Mouse (Mus musculus): ENCODE data around the gene Bmp8a. TPM values are rescaled to one million over a fixed set of nuclear protein-coding genes. Genes with fewer than 3 reads are reported as not detected.
"Not testable (repeated sequence)": the region's sequence is repeated elsewhere in the genome, so short reads cannot be mapped to it uniquely, and the experiment has no call there.

Gene Bmp8a
- polyA plus RNA-seq, 1 experiment, result 0.46 TPM

DNA sequence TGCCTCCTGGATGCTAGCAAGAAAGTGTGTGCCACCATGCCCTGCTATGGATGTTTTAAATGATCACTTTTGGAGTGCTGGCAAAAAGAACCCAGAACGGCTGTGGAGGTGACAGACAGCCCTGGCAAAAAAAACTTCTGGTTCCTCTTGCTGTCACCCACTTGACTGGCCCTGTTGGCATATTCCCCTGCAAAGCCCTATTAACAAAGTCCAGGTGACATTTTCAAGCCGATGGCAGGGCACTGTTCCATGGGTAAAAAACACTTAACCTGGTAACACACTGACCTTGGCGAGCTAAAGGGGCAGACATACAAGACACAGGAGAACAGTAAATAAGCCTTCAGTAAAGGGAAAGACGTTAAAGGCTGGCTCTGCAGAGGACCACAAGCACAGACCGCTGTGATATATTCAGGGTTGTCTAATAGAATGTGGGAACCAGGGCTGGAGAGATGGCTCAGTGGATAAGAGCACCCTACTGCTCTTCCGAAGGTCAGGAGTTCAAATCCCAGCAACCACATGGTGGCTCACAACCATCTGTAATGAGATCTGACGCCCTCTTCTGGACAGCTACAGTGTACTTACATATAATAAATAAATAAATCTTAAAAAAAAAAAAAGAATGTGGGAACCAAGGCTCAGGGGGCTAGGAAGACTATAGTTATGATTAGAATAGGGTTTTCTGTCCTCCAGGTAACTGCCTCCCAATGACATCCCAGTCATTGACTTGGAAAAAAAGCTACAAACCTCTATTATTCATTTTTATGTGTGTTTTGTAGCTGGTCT is 49.2 kb downstream of the Bmp8a start:
- no peak overlapping the region for H3K27ac ChIP-seq (ENCODE audit: control insufficient read depth, insufficient read depth, low read length)
- no peaks in the 10 kb centered on the region for H3K27me3 ChIP-seq (ENCODE audit: control insufficient read depth, insufficient read depth, low read length)
- no peaks in the 10 kb centered on the region for H3K4me1 ChIP-seq (replicated peaks; ENCODE audit: control insufficient read depth, insufficient read depth, low read length)
- H3K4me3 ChIP-seq (ENCODE audit: control insufficient read depth, insufficient read depth, low read length), result no peak overlapping the region
- WGBS, result 91% methylated on average over 7 of the region's 7 CpGs
- H3K36me3 ChIP-seq (ENCODE audit: control insufficient read depth, insufficient read depth, low read length), result peaks cover 83% of the 10 kb centered on the region
- DNase-seq, result no peak
- no peak for TF ChIP-seq CTCF (IDR thresholded peaks at IDR 0.05; ENCODE audit: borderline replicate concordance, control insufficient read depth, extremely low read depth, insufficient read depth, low read length, poor library complexity)
- no peak for TF ChIP-seq POLR2A (IDR thresholded peaks at IDR 0.05; ENCODE audit: control insufficient read depth, extremely low read depth, insufficient read depth, low read length, poor library complexity)

DNA sequence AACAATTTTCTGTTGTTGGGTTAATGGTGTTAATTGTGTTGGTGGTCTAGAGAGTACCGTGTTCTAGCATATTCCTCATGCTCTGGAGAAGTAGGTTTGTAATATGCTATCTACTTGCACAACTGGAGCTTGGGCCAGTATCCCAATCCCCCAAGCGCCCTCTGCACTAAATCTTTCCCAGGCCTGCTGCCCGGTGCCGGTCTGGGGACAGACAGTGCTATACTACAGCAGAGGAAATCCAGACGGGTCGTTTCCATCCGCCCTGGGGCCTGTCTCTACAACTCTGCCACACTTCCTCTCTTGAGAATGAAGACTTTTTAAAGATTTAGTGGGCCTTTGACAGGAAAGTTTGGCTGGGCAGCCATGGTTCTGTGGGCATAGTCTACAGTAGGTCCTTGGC is 50.1 kb downstream of the Bmp8a start:
- DNase-seq, result no peak
- Histone ChIP-seq H3K4me3 (ENCODE audit: control insufficient read depth, insufficient read depth, low read length) (no peak overlapping the region), H3K36me3 (ENCODE audit: control insufficient read depth, insufficient read depth, low read length) (peaks cover 80% of the 10 kb centered on the region), H3K4me1 (replicated peaks; ENCODE audit: control insufficient read depth, insufficient read depth, low read length) (no peaks in the 10 kb centered on the region), H3K27ac (ENCODE audit: control insufficient read depth, insufficient read depth, low read length) (no peak overlapping the region), H3K27me3 (ENCODE audit: control insufficient read depth, insufficient read depth, low read length) (no peaks in the 10 kb centered on the region)
- TF ChIP-seq CTCF (IDR thresholded peaks at IDR 0.05; ENCODE audit: borderline replicate concordance, control insufficient read depth, extremely low read depth, insufficient read depth, low read length, poor library complexity), result no peak
- TF ChIP-seq POLR2A (IDR thresholded peaks at IDR 0.05; ENCODE audit: control insufficient read depth, extremely low read depth, insufficient read depth, low read length, poor library complexity), result no peak
- WGBS, result 93% methylated on average over 7 of the region's 7 CpGs

- peaks cover 76% of the 10 kb centered on the region for H3K36me3 ChIP-seq (ENCODE audit: control insufficient read depth, insufficient read depth, low read length)
- DNase-seq, result no peak
- no peaks in the 10 kb centered on the region for H3K27me3 ChIP-seq (ENCODE audit: control insufficient read depth, insufficient read depth, low read length)
- no peak overlapping the region for H3K27ac ChIP-seq (ENCODE audit: control insufficient read depth, insufficient read depth, low read length)
- H3K4me1 ChIP-seq (replicated peaks; ENCODE audit: control insufficient read depth, insufficient read depth, low read length), result no peaks in the 10 kb centered on the region
- H3K4me3 ChIP-seq (ENCODE audit: control insufficient read depth, insufficient read depth, low read length), result no peak overlapping the region
- TF ChIP-seq CTCF (IDR thresholded peaks at IDR 0.05; ENCODE audit: borderline replicate concordance, control insufficient read depth, extremely low read depth, insufficient read depth, low read length, poor library complexity), result no peak
- no peak for TF ChIP-seq POLR2A (IDR thresholded peaks at IDR 0.05; ENCODE audit: control insufficient read depth, extremely low read depth, insufficient read depth, low read length, poor library complexity)
- 75% methylated on average over 3 of the region's 3 CpGs for WGBS
These were observed 50.7 kb downstream of the Bmp8a start for GRCm38 (mm10) chr4:123292390-123292789.

GRCm38 (mm10) chr4:123289038-123289437 is 54.0 kb downstream of the Bmp8a start:
- H3K36me3 ChIP-seq (ENCODE audit: control insufficient read depth, insufficient read depth, low read length), result peaks cover 54% of the 10 kb centered on the region
- 97% methylated on average over 12 of the region's 12 CpGs for WGBS

DNA sequence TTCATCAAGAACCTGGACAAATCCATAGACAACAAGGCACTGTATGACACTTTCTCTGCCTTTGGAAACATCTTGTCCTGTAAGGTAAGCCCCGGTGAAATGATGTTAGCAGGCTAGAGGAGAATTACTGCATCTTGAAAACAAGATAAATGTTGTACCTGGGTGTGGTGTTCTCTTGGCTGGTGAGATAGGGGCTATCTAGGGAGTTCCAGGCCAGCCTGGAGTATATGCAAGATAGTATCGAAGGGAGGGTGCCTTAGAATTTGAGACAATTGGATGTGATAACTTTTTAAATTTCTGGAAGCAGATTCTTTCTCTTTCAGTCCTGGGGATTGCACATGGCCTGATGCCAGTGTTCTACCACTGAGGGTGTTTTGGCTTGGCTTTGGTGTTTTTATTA is 56.3 kb downstream of the Bmp8a start:
- Histone ChIP-seq H3K27me3 (ENCODE audit: control insufficient read depth, insufficient read depth, low read length) (no peaks in the 10 kb centered on the region), H3K36me3 (ENCODE audit: control insufficient read depth, insufficient read depth, low read length) (peaks cover 31% of the 10 kb centered on the region), H3K4me3 (ENCODE audit: control insufficient read depth, insufficient read depth, low read length) (no peak overlapping the region), H3K27ac (ENCODE audit: control insufficient read depth, insufficient read depth, low read length) (no peak overlapping the region), H3K4me1 (replicated peaks; ENCODE audit: control insufficient read depth, insufficient read depth, low read length) (peaks cover 11% of the 10 kb centered on the region)
- WGBS, result 93% methylated on average over 2 of the region's 2 CpGs
- no peak for DNase-seq
- TF ChIP-seq POLR2A (IDR thresholded peaks at IDR 0.05; ENCODE audit: control insufficient read depth, extremely low read depth, insufficient read depth, low read length, poor library complexity) (no peak), CTCF (IDR thresholded peaks at IDR 0.05; ENCODE audit: borderline replicate concordance, control insufficient read depth, extremely low read depth, insufficient read depth, low read length, poor library complexity) (no peak)

More at GRCm38 (mm10) chr4:123289038-123289437, 54.0 kb downstream of the Bmp8a start:
- Histone ChIP-seq H3K27me3 (ENCODE audit: control insufficient read depth, insufficient read depth, low read length) (no peaks in the 10 kb centered on the region), H3K4me3 (ENCODE audit: control insufficient read depth, insufficient read depth, low read length) (no peak overlapping the region), H3K27ac (ENCODE audit: control insufficient read depth, insufficient read depth, low read length) (no peak overlapping the region), H3K4me1 (replicated peaks; ENCODE audit: control insufficient read depth, insufficient read depth, low read length) (peaks cover 6% of the 10 kb centered on the region)
- DNase-seq, result no peak
- TF ChIP-seq CTCF (IDR thresholded peaks at IDR 0.05; ENCODE audit: borderline replicate concordance, control insufficient read depth, extremely low read depth, insufficient read depth, low read length, poor library complexity), result no peak
- no peak for TF ChIP-seq POLR2A (IDR thresholded peaks at IDR 0.05; ENCODE audit: control insufficient read depth, extremely low read depth, insufficient read depth, low read length, poor library complexity)

- TF ChIP-seq CTCF (IDR thresholded peaks at IDR 0.05; ENCODE audit: borderline replicate concordance, control insufficient read depth, extremely low read depth, insufficient read depth, low read length, poor library complexity), result no peak
- no peak for TF ChIP-seq POLR2A (IDR thresholded peaks at IDR 0.05; ENCODE audit: control insufficient read depth, extremely low read depth, insufficient read depth, low read length, poor library complexity)
- H3K36me3 ChIP-seq (ENCODE audit: control insufficient read depth, insufficient read depth, low read length), result peaks cover 13% of the 10 kb centered on the region
- no peak overlapping the region for H3K27ac ChIP-seq (ENCODE audit: control insufficient read depth, insufficient read depth, low read length)
- WGBS, result 77% methylated on average over 6 of the region's 6 CpGs
- no peaks in the 10 kb centered on the region for H3K27me3 ChIP-seq (ENCODE audit: control insufficient read depth, insufficient read depth, low read length)
- no peak for DNase-seq
- H3K4me3 ChIP-seq (ENCODE audit: control insufficient read depth, insufficient read depth, low read length), result no peak overlapping the region
- H3K4me1 ChIP-seq (replicated peaks; ENCODE audit: control insufficient read depth, insufficient read depth, low read length), result peaks cover 11% of the 10 kb centered on the region
These were observed 58.1 kb downstream of the Bmp8a start for GRCm38 (mm10) chr4:123284731-123285624.

DNA sequence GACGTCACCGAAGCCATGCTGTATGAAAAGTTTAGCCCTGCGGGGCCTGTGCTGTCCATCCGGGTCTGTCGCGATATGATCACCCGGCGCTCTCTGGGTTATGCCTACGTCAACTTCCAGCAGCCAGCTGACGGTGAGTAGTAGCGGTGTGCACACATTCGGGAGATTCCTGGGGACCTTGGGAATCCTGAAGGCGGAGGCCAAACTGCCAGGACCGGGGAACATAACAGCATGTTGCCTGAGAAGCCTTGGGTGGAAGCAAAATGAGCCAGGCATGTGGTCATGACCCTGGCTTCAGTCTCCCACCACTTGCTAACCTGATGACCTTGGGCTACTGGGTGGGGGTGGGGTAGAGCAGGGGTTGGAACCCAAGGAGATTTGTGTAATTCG is 59.4 kb downstream of the Bmp8a start:
- not testable (repeated sequence) for H3K27me3 ChIP-seq (ENCODE audit: control insufficient read depth, insufficient read depth, low read length); H3K36me3 ChIP-seq (ENCODE audit: control insufficient read depth, insufficient read depth, low read length); H3K27ac ChIP-seq (ENCODE audit: control insufficient read depth, insufficient read depth, low read length)
- Histone ChIP-seq H3K4me3 (ENCODE audit: control insufficient read depth, insufficient read depth, low read length) (peak overlapping the region; percentile 80), H3K4me1 (replicated peaks; ENCODE audit: control insufficient read depth, insufficient read depth, low read length) (peaks cover 11% of the 10 kb centered on the region)
- DNase-seq, result peak; percentile 17
- WGBS, result 1% methylated on average over 15 of the region's 15 CpGs

DNA sequence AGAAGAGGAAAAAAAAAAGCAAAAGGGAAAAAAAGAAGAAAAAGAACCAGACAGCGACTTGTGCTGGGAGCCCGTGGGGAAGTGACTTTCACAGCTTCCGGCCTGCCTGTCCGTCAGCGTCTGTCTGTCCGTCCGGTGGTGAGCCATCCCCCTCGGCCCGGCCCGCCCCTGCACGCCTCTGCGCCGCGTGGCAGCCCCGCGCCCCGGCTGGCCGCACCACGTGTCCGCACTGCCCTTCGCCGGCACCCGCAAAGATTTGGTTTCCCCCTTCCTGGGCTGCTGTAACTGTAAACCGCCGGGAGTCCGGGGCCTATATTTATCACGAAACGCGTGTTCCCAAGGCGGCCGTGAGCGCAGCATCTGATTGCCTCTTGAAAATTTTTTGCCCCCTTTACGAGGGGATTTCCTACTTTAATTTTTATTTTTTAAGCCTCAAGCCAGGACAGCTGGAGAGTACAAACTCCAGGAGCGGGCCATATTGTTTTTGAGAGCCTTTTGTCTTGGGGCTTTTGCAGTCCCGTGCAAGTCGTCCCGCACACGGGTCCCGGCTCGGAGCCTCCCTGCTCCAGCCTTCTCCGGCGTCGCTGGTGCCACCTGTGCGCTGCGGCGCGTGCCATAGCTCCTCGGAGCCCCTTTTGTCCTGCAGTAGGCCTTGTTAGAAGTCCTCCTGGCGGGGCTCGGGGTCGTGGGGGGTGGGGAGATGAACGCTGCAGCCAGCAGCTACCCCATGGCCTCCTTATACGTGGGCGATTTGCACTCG is 60.0 kb downstream of the Bmp8a start:
- H3K36me3 ChIP-seq (ENCODE audit: control insufficient read depth, insufficient read depth, low read length); H3K27ac ChIP-seq (ENCODE audit: control insufficient read depth, insufficient read depth, low read length); H3K27me3 ChIP-seq (ENCODE audit: control insufficient read depth, insufficient read depth, low read length): not testable (repeated sequence)
- DNase-seq, result peak; percentile 26
- H3K4me1 ChIP-seq (replicated peaks; ENCODE audit: control insufficient read depth, insufficient read depth, low read length), result peaks cover 11% of the 10 kb centered on the region
- peak overlapping the region; percentile 80 for H3K4me3 ChIP-seq (ENCODE audit: control insufficient read depth, insufficient read depth, low read length)
- under 1% methylated on average over 44 of the region's 55 CpGs for WGBS
